Mouse (Mus musculus) cerebral cortex, adult 2 months (tissue): Measurements from ENCODE around the gene Chp1.

Experiments used
- WGBS: fragments of 180-500 bp; shearing (Covaris S2); methylation state at CpG from one replicate; pipeline ENCODE4 v1.1.7; 2018; 5-methylcytosine and 5-hydroxymethylcytosine counted together

Chp1 gene

DNA sequence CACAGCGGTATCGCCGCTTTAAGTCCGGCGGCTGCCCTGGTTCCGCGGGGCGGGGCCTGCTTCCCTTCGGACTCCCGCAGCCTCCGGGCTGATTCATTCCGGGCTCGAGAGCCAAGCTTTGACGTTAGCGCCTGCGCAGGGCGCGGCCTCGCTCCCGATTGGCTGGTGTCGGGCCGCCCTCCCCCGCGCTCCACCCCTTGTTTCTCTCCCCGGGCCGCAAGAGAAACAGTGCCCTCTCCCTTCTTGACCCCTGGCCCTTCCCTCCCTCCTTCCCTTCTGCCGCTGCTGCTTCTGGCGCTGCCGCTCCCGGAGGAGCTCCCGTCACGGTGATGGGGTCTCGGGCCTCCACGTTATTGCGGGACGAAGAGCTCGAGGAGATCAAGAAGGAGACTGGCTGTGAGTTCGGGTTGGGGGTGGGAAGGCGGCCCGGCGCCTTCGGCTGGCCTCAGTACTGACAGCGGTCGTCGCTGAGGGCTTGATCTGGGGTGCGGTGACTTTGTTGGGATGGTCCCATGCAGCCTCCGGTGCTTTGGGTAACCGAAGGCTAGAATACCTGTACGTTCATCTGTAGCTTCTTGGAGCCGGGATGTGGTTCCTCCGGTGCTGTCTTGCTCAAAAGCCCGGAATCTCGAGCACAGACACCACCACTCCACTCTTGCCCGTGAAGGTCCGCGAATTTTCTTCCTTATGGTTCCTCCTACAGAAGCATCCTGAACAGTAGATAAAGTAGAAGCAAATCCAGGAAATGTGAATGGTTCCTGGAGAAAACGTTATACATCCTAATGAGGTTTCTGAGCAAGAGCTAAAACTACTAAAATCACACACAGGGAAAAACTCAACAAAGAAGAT lies at the start of gene Chp1, which contains the start of gene Exd1:
Gene Chp1 (plus strand): TSS at position 176 of the 849 bp plus-strand sequence.
Gene Exd1 (minus strand): TSS at position 106 of the 849 bp plus-strand sequence.
- WGBS: under 1% methylated on average over 57 of the region's 57 CpGs

DNA sequence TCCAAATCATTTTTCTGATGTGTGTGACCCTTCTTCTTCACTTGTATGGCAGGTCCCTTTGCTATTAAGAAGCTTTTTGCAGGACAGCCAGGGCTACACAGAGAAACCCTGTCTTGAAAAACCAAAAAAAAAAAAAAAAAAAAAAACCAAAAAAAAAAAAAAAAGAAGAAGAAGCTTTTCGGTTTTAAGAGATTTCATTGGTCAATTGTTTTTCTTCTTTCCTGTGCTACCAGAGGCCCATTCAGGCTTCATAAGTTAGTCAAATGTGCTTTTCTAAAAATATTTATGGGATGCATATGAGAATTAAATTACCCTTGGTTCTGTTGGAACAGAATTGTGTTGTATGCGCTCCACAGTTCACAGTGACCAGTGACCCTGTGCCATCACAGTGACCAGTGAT lies 48.6 kb upstream of the Chp1 start:
- WGBS: 93% methylated on average over 2 of the region's 2 CpGs

GRCm38 (mm10) chr2:119500965-119501652 lies 46.4 kb upstream of the Chp1 start:
- 85% methylated on average over 2 of the region's 2 CpGs for WGBS

GRCm38 (mm10) chr2:119508518-119508917 lies 39.0 kb upstream of the Chp1 start:
- WGBS: 76% methylated on average over 7 of the region's 7 CpGs

GRCm38 (mm10) chr2:119510856-119511255 lies 36.6 kb upstream of the Chp1 start:
- 81% methylated on average over 2 of the region's 2 CpGs for WGBS

GRCm38 (mm10) chr2:119512292-119512691 lies 35.2 kb upstream of the Chp1 start:
- 89% methylated on average over 3 of the region's 3 CpGs for WGBS

GRCm38 (mm10) chr2:119514026-119514522 lies 33.4 kb upstream of the Chp1 start:
- WGBS: 83% methylated on average over 3 of the region's 3 CpGs

- 78% methylated on average over 5 of the region's 5 CpGs for WGBS
Observed at GRCm38 (mm10) chr2:119516811-119517210, 30.7 kb upstream of the Chp1 start.

- WGBS: 28% methylated on average over 7 of the region's 7 CpGs
Observed at GRCm38 (mm10) chr2:119520550-119520949, 26.9 kb upstream of the Chp1 start.

GRCm38 (mm10) chr2:119523836-119524235 lies 23.7 kb upstream of the Chp1 start:
- WGBS: 63% methylated on average over 4 of the region's 4 CpGs

- 64% methylated on average over 4 of the region's 4 CpGs for WGBS
Observed at GRCm38 (mm10) chr2:119525422-119525821, 22.1 kb upstream of the Chp1 start.

GRCm38 (mm10) chr2:119538802-119539201 lies 8.7 kb upstream of the Chp1 start:
- WGBS: 89% methylated on average over 9 of the region's 9 CpGs

GRCm38 (mm10) chr2:119542106-119542505 lies 5.4 kb upstream of the Chp1 start:
- WGBS: 18% methylated on average over 1 of the region's 1 CpGs

GRCm38 (mm10) chr2:119543656-119544055 lies 3.8 kb upstream of the Chp1 start:
- 68% methylated on average over 2 of the region's 2 CpGs for WGBS

GRCm38 (mm10) chr2:119546848-119547521 lies 512 bp upstream of the Chp1 start:
- WGBS: under 1% methylated on average over 30 of the region's 30 CpGs

DNA sequence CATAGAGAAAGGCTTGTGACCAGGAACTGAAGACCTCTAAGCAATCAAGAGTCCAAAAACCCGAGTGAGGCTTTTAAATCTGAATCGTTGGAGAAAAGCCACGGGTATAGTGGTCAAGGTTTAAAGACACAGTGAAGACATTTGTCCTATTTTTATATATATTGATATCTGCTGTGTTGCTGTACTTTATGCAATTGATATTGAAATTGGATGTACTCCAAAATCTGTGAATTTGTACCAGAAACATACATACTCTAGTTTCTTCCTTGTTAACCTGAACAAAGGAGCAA lies 819 bp downstream of the Chp1 start:
- WGBS: 4% methylated on average over 3 of the region's 3 CpGs

- WGBS: 59% methylated on average over 5 of the region's 5 CpGs
Observed at GRCm38 (mm10) chr2:119548691-119549090, 1.2 kb downstream of the Chp1 start.

DNA sequence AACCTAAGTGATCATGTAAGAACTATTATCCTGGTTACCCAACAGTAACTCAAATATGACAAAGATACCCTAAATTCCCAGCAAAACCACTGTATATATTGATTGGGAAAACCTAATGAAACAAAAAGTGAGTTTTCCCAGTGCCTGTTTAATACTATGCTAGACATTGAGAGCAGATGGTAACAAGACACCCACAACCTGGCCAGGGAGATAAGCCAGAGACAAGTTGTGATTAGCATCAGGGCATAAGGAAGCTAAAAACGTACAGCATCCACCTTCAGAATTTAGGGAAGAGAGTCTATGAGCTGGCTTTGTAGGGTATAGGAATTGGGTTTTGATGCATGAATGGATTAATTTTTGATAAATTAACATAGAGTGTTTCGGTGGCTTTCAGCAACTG lies 2.2 kb downstream of the Chp1 start:
- WGBS: 57% methylated on average over 2 of the region's 2 CpGs

GRCm38 (mm10) chr2:119558039-119558438 lies 10.5 kb downstream of the Chp1 start:
- WGBS: 93% methylated on average over 3 of the region's 3 CpGs

GRCm38 (mm10) chr2:119558737-119559340 lies 11.3 kb downstream of the Chp1 start:
- WGBS: 69% methylated on average over 7 of the region's 7 CpGs

GRCm38 (mm10) chr2:119561794-119562193 lies 14.3 kb downstream of the Chp1 start:
- 85% methylated on average over 3 of the region's 3 CpGs for WGBS

DNA sequence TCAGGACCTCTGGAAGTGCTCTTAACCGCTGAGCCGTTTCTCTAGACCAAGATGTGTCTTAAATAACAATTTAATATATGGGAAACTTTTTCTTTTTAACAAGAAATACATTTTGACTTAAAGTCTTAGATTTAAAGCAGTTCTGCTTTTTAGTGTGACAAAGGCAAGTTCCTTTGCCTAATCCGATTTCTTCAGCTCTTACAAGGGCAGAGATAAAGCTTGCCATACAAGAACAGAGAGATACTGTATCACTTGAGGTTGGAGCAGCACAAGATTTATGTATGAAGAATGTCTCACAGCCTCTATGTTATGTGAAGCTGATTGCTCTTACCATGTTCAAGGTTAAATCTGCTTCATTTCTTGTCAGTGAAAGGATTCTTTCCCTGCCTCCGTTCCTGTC lies 17.8 kb downstream of the Chp1 start:
- 95% methylated on average over 4 of the region's 4 CpGs for WGBS
